Mouse (Mus musculus): ENCODE results near the gene Prelp. TPM values are rescaled to one million over a fixed set of nuclear protein-coding genes. Genes with fewer than 3 reads are reported as not detected.

Gene Prelp
- polyA plus RNA-seq, 1 experiment from 2014 or later = 6.4 TPM

GRCm38 (mm10) chr1:133953261-133953742 lies 32.1 kb upstream of the Prelp start:
- peak; percentile 53 for DNase-seq (ENCODE audit: low spot score)

GRCm38 (mm10) chr1:133951598-133951997 lies 30.4 kb upstream of the Prelp start:
- peak; percentile 58 for ATAC-seq
- DNase-seq (ENCODE audit: low spot score) = peak; percentile 36

More at GRCm38 (mm10) chr1:133953261-133953742, 32.1 kb upstream of the Prelp start:
- H3K4me2 ChIP-seq (replicated peaks; ENCODE audit: low read depth, low read length) = no peak overlapping the region
- no peak overlapping the region for H3K9ac ChIP-seq (replicated peaks; ENCODE audit: low read depth)
- peak; percentile 66 for ATAC-seq
- H3K27me3 ChIP-seq (replicated peaks; ENCODE audit: insufficient read depth, low read length) = no peaks in the 10 kb centered on the region
- no peak overlapping the region for H3K27ac ChIP-seq (ENCODE audit: low read length)
- H3K4me1 ChIP-seq (ENCODE audit: insufficient read depth, low read depth, low read length) = peaks cover 4% of the 10 kb centered on the region; the same call in 1 of the 2 replicates
- 46% methylated on average over 9 of the region's 9 CpGs for WGBS
- H3K36me3 ChIP-seq (ENCODE audit: insufficient read depth, low read length) = no peaks in the 10 kb centered on the region
- no peaks in the 10 kb centered on the region for H3K9me3 ChIP-seq (ENCODE audit: low read length)
- no peak overlapping the region for H3K4me3 ChIP-seq (ENCODE audit: low read depth, low read length)
- TF ChIP-seq CTCF (IDR thresholded peaks at IDR 0.05) = no peak
- no peak for TF ChIP-seq EP300 (IDR thresholded peaks at IDR 0.05)

GRCm38 (mm10) chr1:133950061-133950782 lies 29.0 kb upstream of the Prelp start:
- ATAC-seq (peak; percentile 37; the same call in 1 of the 2 replicates), DNase-seq (ENCODE audit: low spot score) (peak; percentile 59)
- Histone ChIP-seq H3K9ac (replicated peaks; ENCODE audit: low read depth) (no peak overlapping the region), H3K27ac (ENCODE audit: low read length) (no peak overlapping the region), H3K27me3 (replicated peaks; ENCODE audit: insufficient read depth, low read length) (no peaks in the 10 kb centered on the region), H3K4me1 (ENCODE audit: insufficient read depth, low read depth, low read length) (peaks cover 4% of the 10 kb centered on the region; the same call in 1 of the 2 replicates), H3K4me3 (ENCODE audit: low read depth, low read length) (no peak overlapping the region), H3K9me3 (ENCODE audit: low read length) (no peaks in the 10 kb centered on the region), H3K4me2 (replicated peaks; ENCODE audit: low read depth, low read length) (no peak overlapping the region), H3K36me3 (ENCODE audit: insufficient read depth, low read length) (no peaks in the 10 kb centered on the region)
- WGBS = 35% methylated on average over 7 of the region's 7 CpGs
- TF ChIP-seq CTCF (IDR thresholded peaks at IDR 0.05) (peak; percentile 40; the same call in 1 of the 2 replicates), EP300 (IDR thresholded peaks at IDR 0.05) (no peak)

More at GRCm38 (mm10) chr1:133951598-133951997, 30.4 kb upstream of the Prelp start:
- TF ChIP-seq CTCF (IDR thresholded peaks at IDR 0.05) (no peak), EP300 (IDR thresholded peaks at IDR 0.05) (no peak)
- Histone ChIP-seq H3K4me2 (replicated peaks; ENCODE audit: low read depth, low read length) (no peak overlapping the region), H3K4me1 (ENCODE audit: insufficient read depth, low read depth, low read length) (peaks cover 4% of the 10 kb centered on the region; the same call in 1 of the 2 replicates), H3K27ac (ENCODE audit: low read length) (no peak overlapping the region), H3K36me3 (ENCODE audit: insufficient read depth, low read length) (no peaks in the 10 kb centered on the region), H3K4me3 (ENCODE audit: low read depth, low read length) (no peak overlapping the region), H3K9me3 (ENCODE audit: low read length) (no peaks in the 10 kb centered on the region), H3K9ac (replicated peaks; ENCODE audit: low read depth) (no peak overlapping the region), H3K27me3 (replicated peaks; ENCODE audit: insufficient read depth, low read length) (no peaks in the 10 kb centered on the region)
- 36% methylated on average over 6 of the region's 6 CpGs for WGBS

GRCm38 (mm10) chr1:133945106-133945505 lies 23.9 kb upstream of the Prelp start:
- H3K4me2 ChIP-seq (replicated peaks; ENCODE audit: low read depth, low read length) = no peak overlapping the region
- H3K4me3 ChIP-seq (ENCODE audit: low read depth, low read length) = no peak overlapping the region
- no peaks in the 10 kb centered on the region for H3K9me3 ChIP-seq (ENCODE audit: low read length)
- H3K27me3 ChIP-seq (replicated peaks; ENCODE audit: insufficient read depth, low read length) = no peaks in the 10 kb centered on the region
- H3K4me1 ChIP-seq (ENCODE audit: insufficient read depth, low read depth, low read length) = peaks cover 2% of the 10 kb centered on the region; the same call in 1 of the 2 replicates
- no peak for ATAC-seq
- H3K9ac ChIP-seq (replicated peaks; ENCODE audit: low read depth) = no peak overlapping the region
- no peak for DNase-seq (ENCODE audit: low spot score)
- no peak overlapping the region for H3K27ac ChIP-seq (ENCODE audit: low read length)
- TF ChIP-seq EP300 (IDR thresholded peaks at IDR 0.05) = no peak
- TF ChIP-seq CTCF (IDR thresholded peaks at IDR 0.05) = no peak
- WGBS = 94% methylated on average over 3 of the region's 3 CpGs
- no peaks in the 10 kb centered on the region for H3K36me3 ChIP-seq (ENCODE audit: insufficient read depth, low read length)

GRCm38 (mm10) chr1:133941904-133942303 lies 20.7 kb upstream of the Prelp start:
- H3K4me2 ChIP-seq (replicated peaks; ENCODE audit: low read depth, low read length) = no peak overlapping the region
- ATAC-seq (peak; percentile 42; the same call in 1 of the 2 replicates), DNase-seq (ENCODE audit: low spot score) (peak; percentile 48)
- TF ChIP-seq CTCF (IDR thresholded peaks at IDR 0.05) = no peak
- no peak for TF ChIP-seq EP300 (IDR thresholded peaks at IDR 0.05)
- H3K27ac ChIP-seq (ENCODE audit: low read length) = peak overlapping the region; percentile 55; the same call in 1 of the 2 replicates
- no peaks in the 10 kb centered on the region for H3K27me3 ChIP-seq (replicated peaks; ENCODE audit: insufficient read depth, low read length)
- no peak overlapping the region for H3K9ac ChIP-seq (replicated peaks; ENCODE audit: low read depth)
- H3K4me1 ChIP-seq (ENCODE audit: insufficient read depth, low read depth, low read length) = peaks cover 2% of the 10 kb centered on the region; the same call in 1 of the 2 replicates
- H3K36me3 ChIP-seq (ENCODE audit: insufficient read depth, low read length) = no peaks in the 10 kb centered on the region
- H3K4me3 ChIP-seq (ENCODE audit: low read depth, low read length) = no peak overlapping the region
- WGBS = 83% methylated on average over 3 of the region's 3 CpGs
- no peaks in the 10 kb centered on the region for H3K9me3 ChIP-seq (ENCODE audit: low read length)

- peak overlapping the region; percentile 55 for H3K27ac ChIP-seq (ENCODE audit: low read length)
- DNase-seq (ENCODE audit: low spot score) (peak; percentile 72), ATAC-seq (peak; percentile 92)
- H3K9me3 ChIP-seq (ENCODE audit: low read length) = no peaks in the 10 kb centered on the region
- no peak overlapping the region for H3K9ac ChIP-seq (replicated peaks; ENCODE audit: low read depth)
- H3K36me3 ChIP-seq (ENCODE audit: insufficient read depth, low read length) = no peaks in the 10 kb centered on the region
- H3K27me3 ChIP-seq (replicated peaks; ENCODE audit: insufficient read depth, low read length) = no peaks in the 10 kb centered on the region
- peaks cover 2% of the 10 kb centered on the region; the same call in 1 of the 2 replicates for H3K4me1 ChIP-seq (ENCODE audit: insufficient read depth, low read depth, low read length)
- H3K4me3 ChIP-seq (ENCODE audit: low read depth, low read length) = no peak overlapping the region
- no peak overlapping the region for H3K4me2 ChIP-seq (replicated peaks; ENCODE audit: low read depth, low read length)
- TF ChIP-seq EP300 (IDR thresholded peaks at IDR 0.05) (0 out of 2 replicates have a peak, but pooled peaks have one; percentile 36), CTCF (IDR thresholded peaks at IDR 0.05) (no peak)
- 45% methylated on average over 11 of the region's 11 CpGs for whole genome bisulfite sequencing
Observed at GRCm38 (mm10) chr1:133941158-133941860, 20.1 kb upstream of the Prelp start.
